Mouse (Mus musculus): ENCODE measurements around the gene Kcnh5.

DNA sequence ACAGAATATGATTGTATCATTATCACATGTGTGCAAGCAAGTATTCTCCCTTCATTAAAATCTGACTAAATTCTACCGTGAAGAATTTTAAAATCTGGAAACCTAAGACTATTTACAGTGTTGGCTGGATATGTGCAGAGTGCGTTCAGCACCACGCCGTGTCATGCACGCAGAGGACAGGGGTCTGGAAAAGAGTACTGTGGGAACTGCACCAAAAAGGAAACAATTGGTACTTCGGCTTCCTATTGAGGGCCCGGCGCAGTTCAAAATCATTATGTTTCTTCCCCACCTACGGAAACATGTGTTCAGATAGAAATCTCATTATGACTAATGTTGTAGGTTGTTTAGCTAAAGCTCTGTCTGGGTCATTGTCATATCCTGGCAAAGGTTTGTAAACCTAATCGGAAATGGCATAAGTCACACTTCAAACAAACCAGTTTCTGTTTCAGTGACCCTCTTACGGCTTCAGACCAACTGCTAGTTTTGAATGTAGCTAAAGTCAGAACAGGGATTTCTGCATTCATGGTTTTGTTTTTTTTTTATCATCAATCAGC lies 282.2 kb downstream of the Kcnh5 start:
- TF ChIP-seq POLR2A (IDR thresholded peaks at IDR 0.05; ENCODE audit: control insufficient read depth, low read depth, low read length) (no peak), CTCF (IDR thresholded peaks at IDR 0.05; ENCODE audit: control insufficient read depth, insufficient read depth, insufficient replicate concordance, low read depth, low read length) (no peak)

Measured in testis, adult 2 months (tissue).